Mouse (Mus musculus) yolk sac, embryonic 10.5 days (tissue): ENCODE measurements around the gene Ank2.
"Not testable (repeated sequence)": the region's sequence is repeated elsewhere in the genome, so short reads cannot be mapped to it uniquely, and the experiment has no call there.

Experiments used
- DNase-seq: peaks from one replicate; pipeline ENCODE4 v3.0.0-alpha.2; 2017; ENCODE audit warnings: low spot score

Ank2 gene

DNA sequence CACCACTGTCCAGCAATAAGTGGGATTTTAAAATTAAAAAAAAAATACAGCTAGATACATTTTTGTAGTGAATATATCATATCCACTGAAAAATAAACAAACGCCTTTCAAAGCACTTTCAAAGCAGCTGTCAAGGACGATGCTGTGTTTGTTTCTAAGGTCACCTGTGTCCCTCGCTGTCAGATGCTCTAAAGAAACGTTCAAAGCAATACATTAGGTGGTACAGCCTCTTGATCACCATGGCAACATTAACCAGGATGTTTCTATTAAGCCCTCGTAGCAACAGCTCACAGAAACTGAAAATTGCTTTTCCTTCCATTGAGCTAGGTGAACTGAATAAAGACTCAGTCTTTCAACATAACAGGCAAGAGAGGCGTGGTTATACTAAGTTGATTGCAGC, 17.5 kb downstream of the Ank2 start:
- no peak for DNase-seq

DNA sequence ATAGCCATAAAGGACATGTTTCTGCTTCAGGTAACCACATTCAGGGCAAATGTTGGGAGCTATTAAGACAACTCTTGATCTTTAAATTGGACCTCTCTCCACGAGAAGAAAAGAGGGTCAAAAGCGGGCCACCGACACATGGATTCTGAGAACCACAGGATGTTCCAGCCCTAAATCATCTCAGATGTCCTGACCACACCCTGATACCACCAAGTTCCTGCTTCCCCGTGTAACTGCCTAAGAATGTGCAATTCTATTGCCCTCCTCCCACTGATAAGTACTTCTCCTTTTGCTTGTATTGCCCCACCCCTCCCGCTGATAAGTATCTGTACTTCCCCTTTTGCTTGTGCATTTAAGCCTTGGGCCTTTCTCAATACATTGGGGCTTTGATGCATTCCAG, 18.8 kb downstream of the Ank2 start:
- DNase-seq, result not testable (repeated sequence)

DNA sequence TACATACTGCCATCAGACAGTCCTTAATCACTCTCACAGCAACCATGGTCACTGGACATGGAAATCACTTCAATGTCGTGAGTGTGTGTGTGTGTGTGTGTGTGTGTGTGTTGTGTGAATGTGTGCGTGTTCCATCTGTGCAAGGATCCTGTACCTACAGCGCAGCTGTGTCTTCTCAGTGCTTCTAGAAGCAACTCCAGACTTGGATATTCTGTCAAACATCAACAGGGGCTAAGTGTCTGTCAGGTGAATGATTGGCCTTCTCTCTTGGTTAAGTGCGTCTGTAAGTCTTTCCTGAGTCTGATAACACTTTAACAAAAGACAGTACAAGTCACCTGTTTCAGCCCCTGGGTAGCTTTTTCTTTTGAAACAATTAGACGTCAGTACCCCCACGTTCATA, 25.0 kb downstream of the Ank2 start:
- DNase-seq, result peak; percentile 82

DNA sequence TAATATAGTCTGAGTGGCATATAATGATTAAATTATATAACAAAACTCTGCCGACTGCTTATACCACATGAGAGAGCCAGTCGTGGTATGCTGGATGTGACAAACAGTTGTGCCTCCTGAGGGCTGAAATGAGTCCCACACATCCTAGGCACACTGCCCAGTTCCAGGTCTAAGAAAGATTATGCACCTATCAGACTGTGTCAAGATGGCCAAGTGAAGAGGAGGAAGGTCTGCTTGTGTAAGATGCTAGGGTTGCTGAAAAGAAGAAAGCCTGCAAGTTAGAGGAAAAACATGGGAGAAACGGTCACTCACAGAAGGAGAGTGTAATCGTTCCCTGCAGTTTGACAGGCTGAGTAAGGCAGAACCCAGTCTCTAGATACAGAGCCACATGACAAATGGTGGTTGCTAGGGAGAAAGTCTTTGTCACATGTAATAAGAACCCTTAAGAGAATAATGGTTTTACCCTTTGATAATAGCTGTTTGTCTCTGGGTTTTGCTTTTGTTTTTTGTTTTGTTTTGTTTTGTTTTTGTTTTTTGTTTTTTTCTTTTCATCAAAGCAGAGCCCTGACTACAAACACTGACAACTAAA, 29.9 kb downstream of the Ank2 start:
- DNase-seq, result no peak

DNA sequence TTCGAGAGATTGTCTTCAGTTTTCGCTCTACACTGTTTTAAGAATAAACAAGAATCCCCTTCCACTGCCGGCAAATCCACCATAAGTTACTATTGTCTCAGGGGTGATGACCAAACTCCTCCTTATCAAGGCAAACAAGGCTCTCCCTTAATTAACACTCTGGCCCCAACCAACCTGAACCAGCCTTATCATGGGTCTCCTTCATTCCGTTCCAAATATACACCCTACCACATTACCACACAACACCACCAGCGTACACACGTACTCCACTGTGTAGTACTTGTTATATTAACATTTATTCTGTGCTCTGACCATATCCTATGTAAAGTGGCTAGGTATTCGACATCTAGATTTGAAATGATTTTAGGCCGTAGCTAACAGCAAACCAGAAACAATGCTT, 30.6 kb downstream of the Ank2 start:
- no peak for DNase-seq

DNA sequence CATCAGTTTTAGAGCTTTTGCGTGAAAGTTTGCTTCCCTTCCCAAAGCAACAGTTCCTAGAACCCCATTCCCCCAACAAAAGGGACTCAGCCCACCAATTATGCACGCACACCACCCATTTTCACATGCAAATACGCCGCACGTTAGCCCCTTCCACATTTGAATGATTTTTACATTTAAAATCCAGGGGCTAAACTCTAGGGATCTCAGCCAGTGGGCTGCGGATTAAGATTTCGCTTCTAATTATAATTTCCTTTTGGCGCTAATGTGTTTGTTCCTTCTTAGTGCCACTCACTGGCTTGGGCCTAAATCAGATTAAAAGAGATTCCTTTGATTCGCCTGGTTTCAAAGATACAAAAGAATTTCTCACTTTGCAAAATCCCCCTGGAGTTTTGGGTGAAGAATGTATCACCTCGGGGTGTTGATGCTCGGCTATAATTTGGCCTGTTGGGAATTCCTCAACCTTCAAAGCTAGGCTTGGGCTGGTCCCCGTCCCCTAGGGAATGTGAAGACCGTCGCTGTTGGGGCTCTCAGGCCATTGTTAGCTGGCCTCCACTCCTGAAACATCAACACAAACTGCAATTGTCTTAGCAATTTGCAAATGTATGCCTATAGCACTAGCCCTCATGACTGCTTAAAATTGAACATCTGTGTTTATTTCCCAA, 35.2 kb downstream of the Ank2 start:
- DNase-seq, result no peak

DNA sequence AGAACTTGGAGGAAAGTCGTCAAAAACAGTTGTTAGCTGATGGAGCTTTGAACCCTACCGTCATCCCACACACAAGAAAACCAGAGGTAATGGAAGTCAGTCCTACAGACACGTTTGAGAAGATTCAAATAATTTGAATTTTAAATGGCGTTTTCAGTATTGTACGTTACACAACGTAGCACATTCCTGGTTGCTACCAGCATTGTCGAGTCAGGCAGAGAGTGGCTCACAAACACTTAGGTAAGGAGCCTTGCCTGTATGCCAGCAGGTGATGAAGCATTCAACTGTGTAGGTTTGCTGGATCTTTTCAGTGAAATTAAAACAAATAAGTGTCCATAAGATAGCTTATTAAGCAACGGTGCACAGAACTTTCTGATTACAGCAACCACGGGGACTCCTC, 36.0 kb downstream of the Ank2 start:
- no peak for DNase-seq

DNA sequence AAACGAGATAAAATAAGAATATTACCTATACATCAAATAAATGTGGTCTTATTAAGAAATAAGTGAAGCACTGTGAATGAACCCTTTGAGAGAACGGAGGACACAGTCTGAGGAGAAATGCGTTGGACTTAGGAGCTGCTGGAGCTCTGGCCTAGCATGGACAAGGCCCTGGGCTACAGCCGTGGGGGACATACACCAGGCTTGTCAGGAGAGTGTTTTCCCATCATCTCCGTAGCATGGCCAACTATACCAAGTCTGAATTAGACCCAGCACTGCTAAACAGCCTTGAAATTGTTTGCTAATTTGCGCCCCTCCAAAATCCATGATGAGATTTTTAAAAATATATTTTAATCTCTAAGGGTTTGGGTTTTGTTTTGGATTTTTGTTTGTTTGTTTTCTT, 36.7 kb downstream of the Ank2 start:
- DNase-seq, result no peak

DNA sequence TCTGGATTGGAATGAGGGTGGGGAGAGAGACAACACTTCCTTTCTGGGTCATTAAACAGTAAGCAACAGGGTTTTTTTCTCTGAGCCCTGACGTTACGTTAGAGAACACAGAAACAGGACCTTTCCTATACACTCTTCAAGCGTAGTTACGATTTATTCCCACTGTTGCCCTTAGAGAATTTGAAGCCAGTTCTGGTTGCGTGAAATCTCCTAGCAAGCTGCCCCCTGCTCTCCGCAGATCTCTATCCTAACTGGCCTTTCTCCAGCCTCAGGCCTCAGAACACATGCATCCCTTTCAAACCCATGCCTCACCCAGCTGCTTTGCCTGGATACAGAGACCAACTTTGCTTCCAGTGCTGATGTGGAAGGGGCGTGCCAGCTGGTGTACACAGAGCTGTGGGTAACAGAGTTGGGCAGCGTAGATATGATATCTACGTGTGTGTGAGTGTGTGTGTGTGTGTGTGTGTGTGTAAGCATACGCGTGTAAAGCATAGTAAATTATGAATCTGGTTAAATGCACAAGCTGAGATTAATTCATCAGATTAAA, 38.2 kb downstream of the Ank2 start:
- DNase-seq, result no peak

DNA sequence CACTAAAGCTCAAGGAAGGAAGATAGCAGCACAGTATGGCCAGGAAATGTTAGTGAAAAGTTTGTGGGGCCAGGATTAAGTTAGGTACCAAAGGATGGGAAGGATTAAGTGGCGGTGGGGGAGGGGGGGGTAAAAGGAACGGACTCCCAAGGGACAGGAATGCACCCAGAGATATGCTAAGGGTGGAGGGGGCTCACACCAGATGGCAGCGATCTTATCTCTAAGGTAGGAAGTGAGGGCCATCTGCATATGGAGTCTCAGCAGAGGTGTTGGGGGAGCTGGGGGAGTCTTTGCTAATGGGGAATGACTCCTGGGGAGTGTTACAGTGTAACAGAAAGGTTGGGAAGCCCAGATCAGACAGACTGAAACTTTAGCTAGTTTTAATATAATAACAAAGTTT, 39.3 kb downstream of the Ank2 start:
- no peak for DNase-seq

DNA sequence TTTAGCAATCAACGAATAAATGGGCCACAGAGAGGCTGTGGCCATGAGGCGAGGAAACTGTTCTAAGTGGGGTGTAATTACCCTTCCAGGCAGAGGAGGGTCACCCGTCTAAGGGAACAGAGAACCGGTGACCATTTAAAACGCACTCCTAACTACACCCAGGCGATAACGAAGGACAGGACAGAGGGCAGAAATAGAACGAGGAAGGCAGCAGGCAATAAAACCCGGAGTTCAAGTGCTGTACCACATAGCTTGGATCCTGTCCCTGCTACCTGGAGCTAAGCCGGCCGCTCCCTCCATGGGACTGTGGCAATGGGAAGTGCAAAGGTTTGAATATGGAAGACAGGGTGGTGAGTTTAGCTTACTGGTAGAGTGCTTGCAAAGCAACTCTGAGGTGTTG, 40.2 kb downstream of the Ank2 start:
- DNase-seq, result peak; percentile 49

DNA sequence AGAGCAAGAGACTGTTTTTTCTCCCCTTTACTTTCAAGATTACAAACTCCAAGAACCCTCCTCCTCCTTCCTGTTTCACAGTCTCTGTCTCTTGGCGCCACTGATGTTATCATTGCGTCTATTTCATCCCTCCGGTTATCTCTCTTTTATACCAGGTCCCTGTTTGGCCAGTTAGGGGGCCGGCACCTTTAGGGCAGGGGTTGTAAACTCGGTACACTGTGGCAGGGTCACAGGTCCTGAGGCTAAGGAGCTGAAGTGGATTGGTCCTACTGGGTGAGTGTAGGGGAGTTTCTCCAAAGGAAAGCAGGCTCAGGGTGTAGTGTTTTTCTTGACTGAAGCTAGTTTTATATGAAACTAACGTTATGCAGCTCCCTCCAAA, 40.7 kb downstream of the Ank2 start:
- DNase-seq, result no peak

DNA sequence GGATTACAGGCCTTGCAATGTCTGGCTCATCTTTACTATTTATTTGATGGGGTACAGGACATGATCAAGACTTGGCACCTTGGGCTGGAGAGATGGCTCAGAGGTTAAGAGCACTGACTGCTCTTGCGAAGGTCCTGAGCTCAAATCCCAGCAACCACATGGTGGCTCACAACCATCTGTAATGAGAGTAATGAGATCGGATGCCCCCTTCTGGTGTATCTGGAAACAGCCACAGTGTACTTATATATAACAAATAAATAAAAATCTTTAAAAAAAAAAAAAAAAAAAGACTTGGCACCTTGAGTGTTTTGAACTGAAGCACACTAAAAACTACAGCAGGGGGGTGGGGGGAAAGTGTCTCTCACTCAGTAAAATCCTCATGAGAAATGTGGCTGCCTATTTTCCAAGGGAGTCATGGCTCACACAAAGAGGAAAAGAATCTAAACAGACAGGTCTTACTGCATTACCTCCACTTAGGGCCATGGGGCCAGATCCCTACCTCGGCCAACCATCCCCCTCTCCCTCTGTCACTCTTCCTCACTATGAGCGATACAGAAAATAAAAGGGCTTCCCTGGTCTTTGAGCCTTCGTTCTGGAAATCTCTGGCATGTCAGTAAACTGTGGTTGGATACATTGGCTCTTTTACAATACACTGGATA, 41.3 kb downstream of the Ank2 start:
- DNase-seq, result no peak

DNA sequence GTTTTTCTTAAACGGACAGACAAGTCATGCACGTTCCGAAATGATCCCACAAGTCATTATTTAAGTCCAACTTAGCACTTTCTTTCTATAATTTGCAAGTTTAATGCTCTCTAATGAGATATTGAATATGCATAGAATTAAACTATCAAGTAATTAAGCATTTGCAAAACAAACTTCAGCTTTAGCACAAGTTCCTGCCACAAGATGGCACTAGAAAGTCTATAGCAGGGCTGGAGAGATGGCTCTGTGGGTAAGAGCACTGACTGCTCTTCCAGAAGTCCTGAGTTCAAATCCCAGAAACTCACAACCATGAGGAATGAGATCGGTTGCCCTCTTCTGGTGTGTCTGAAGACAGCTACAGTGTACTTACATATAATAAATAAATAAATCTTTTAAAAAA, 45.4 kb downstream of the Ank2 start:
- no peak for DNase-seq

DNA sequence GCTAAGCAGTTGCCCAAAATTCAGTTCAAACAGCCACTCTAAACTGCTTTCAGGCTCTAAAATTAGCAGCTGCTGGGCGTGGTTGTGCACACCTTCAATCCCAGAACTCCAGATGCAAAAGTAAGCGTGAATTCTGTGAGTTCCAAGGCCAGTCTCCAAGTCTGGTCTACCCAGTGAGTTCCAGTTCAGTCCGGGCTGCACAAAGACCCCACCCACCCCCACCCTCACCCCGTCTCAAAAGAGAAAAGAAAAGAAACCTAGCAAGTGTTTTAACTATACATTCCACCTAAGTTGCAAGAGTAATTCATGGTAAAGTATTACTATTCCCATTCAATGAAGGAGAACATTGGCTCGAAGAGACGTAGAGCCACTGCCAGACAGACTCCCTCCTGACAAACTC, 45.9 kb downstream of the Ank2 start:
- DNase-seq, result no peak

DNA sequence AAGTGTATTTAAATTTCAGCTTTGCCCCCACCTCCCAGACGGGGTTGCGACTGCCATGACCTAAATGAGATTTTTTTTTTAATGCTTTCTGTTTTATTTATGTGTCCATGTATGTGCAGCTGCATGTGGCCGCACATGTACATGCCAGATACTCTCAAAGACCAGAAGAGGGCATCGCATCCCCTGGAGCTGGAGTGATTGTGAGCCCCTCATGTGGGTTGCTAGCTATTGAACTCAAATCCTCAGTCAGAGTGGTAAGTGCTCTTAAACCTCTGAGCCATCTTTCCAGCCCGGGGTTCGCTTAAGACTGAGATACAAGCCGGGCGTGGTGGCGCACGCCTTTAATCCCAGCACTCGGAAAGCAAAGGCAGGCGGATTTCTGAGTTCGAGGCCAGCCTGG, 46.9 kb downstream of the Ank2 start:
- DNase-seq, result no peak

DNA sequence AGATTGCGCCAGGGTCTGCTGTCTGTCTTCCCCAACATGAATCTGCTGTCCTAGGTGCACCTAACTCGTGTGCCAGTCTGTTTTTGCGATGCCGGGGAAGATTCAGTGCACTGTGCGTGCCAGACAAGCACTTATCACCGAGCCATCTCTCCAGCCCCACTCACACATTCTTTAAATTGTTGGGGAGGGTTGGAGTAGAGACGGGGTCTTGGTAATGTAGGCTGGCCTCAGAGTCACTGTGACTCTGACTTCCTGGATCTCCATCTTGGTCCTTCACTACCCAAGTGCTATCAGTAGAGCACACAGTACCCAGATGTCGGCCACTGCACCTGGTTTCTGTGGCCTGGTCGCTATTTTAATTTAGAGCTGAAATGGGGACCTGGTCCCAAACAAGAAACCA, 47.4 kb downstream of the Ank2 start:
- DNase-seq, result no peak

DNA sequence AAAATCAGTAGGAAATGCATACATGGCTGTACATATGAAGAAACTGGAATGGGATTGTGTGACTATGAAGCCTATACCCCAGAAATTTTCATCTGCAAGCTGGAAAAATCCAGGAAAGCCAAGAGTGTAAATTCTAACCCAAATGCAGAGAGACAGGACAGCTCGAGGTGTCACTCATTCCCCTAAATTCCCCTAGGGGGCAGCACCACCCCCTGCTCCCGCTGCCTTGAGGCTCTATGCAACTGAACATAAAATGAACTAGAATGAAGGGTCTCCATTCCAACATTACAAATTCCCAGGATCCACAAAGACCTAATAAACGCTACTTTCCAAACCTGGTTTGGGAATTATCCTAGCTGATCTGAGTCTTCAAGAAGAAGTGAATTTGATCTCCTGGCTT, 48.1 kb downstream of the Ank2 start:
- no peak for DNase-seq

DNA sequence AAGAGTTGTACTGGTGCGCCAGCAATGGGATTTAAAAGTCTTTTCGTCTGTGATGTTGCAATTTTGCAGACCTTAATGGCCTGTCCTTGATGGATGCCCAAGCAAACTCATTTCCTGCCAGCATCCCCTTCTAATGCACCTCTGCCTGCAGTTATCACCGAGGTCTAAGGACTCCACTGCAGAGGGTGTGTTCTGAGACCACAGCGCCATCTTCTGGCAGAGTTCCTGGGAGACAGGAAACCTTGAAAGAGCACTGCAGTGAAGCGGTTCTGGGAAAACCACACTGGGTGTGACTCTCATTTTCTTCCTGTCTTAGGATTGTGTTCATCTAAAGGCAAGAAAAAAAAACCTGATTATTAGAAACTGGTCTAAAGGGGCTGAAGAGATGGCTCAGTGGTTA, 53.0 kb downstream of the Ank2 start:
- DNase-seq, result no peak

DNA sequence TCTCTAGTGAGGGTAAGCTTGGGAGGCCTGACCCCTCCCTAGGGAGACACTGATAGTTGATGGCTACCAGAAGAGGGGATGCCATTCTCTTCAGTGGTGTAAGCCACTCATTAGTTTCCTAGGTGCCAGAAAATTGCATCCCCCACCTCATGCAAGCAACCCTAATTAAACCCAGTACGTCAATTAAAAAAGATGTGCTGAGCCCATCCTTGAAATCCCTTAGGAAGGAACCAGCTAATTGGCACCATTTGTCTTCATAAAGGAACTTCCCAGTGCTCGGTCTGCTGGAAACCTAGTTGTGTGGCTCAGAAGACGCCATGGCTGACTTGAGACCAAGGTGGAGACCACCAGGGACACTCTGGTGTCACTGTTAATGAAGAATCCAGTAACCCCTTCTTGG, 65.9 kb downstream of the Ank2 start:
- DNase-seq, result no peak

DNA sequence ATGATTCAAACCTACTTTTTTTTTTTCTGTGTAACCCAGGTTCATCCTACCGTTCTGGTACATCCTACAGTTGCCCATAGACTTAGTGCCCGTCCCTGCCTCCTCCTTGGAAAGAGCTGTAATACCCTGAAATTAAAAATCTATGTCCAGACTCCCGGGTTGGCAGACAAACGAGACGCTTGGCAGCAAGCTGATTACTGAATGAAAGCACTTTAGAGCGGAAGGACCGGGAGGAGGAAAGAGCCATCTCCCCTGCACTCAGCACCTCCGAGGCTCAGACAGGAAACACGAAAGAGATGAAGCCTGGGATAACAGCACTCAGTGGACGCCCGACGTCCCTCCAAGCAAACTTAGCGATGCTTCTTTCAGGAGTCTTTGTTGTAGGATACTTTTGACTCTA, 69.3 kb downstream of the Ank2 start:
- no peak for DNase-seq

DNA sequence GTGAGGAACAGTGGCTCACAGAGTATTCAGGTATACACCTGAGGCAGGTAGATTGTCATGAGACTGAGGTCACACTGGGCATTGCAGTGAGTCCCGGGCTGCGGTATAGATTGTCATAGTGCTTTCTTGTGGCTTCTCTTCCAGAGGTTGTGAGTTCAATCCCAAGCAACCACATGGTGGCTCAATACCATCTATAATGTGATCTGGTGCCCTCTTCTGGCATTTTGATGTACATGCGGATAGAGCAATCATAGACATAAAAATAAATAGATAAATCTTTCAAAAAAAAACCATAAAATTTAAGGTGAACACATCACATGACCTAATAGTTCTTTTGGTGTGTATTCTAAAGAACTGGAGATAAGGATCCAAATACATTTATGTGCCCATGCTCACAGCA, 70.6 kb downstream of the Ank2 start:
- no peak for DNase-seq

DNA sequence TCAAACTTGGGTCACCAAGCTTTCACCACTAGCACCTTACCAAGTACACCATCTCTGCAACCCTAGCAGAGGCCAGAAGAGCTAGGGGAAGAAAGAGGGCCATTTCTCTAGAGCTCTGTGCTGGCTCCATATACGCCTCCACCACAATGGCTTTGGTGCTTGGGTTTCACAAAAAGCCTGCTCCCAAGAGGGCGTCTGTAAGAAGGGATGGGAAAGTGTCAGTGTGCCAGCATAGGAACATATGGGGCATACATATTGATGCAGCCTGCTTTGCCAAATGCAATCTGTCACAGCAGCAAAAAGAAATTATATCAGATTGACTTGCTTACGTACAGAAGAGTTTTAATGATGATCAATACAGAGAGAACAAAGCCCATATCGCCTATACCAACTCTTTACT, 82.2 kb downstream of the Ank2 start:
- DNase-seq, result no peak

DNA sequence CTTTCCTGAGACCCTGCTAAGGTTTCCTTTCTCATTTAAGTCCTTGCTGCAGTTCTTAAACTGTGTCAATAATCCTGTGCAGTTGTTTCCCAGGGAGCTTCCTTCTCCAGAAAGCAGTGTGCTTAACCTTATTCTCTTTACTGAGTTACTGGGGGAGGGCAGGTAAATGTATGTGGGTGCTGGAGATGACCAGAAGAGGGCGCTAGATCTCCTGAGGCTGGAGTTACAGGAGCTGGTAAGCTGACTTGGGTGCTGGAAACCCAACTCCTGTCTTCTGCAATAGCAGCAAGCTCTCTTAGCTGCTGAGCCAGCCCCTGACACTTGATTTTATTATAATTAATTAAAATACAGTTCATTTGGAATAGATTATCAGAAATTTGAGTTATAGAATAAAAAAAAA, 84.7 kb downstream of the Ank2 start:
- DNase-seq, result no peak
